Mouse (Mus musculus) heart, embryonic 12.5 days (tissue): ENCODE measurements around the gene Mcm2. TPM values are rescaled to one million over a fixed set of nuclear protein-coding genes. Genes with fewer than 3 reads are reported as not detected.

ENCODE experiments used
- ATAC-seq: fragments of 200-750 bp; cut with Nextera tagmentation; 2 replicates; pipeline ENCODE4 v1.8.0; 2017; ENCODE audit warnings: moderate TSS enrichment, moderate library complexity; ENCODE audit not compliant: insufficient number of reproducible peaks, low FRiP score
- H3K27ac ChIP-seq: fragments of 300-500 bp; sonication (generic); 2 replicates; pipeline ENCODE4 v1.5.1; 2016; ENCODE audit warnings: mild to moderate bottlenecking, moderate library complexity; ENCODE audit not compliant: poor library complexity, severe bottlenecking
- H3K27me3 ChIP-seq: fragments of 300-500 bp; sonication (generic); replicated peaks from 2 replicates; pipeline ENCODE4 v1.6.1; 2016; ENCODE audit warnings: mild to moderate bottlenecking, moderate library complexity
- H3K36me3 ChIP-seq: fragments of 300-500 bp; sonication (generic); 2 replicates; pipeline ENCODE4 v1.6.1; 2016; ENCODE audit warnings: mild to moderate bottlenecking, moderate library complexity
- H3K4me1 ChIP-seq: fragments of 300-500 bp; sonication (generic); replicated peaks from 2 replicates; pipeline ENCODE4 v1.6.1; 2016; ENCODE audit warnings: mild to moderate bottlenecking
- H3K4me2 ChIP-seq: fragments of 300-500 bp; sonication (generic); 2 replicates; pipeline ENCODE4 v1.6.1; 2016; ENCODE audit warnings: mild to moderate bottlenecking, moderate library complexity
- H3K4me3 ChIP-seq: fragments of 300-500 bp; sonication (generic); 2 replicates; pipeline ENCODE4 v1.5.1; 2016; ENCODE audit warnings: mild to moderate bottlenecking
- H3K9ac ChIP-seq: fragments of 300-500 bp; sonication (generic); 2 replicates; pipeline ENCODE4 v1.6.1; 2016; ENCODE audit warnings: mild to moderate bottlenecking, moderate library complexity
- H3K9me3 ChIP-seq: fragments of 300-500 bp; sonication (generic); replicated peaks from 2 replicates; pipeline ENCODE4 v1.6.1; 2016; ENCODE audit warnings: mild to moderate bottlenecking, moderate library complexity
- whole genome bisulfite sequencing: fragments of 180-500 bp; shearing (Covaris S2); methylation state at CpG from one replicate; pipeline ENCODE4 v1.1.7; 2016; 5-methylcytosine and 5-hydroxymethylcytosine counted together
- polyA plus RNA-seq: library from polyadenylated mRNA; unstranded; fragments of >200 nt; fragmentation: Nextera tagmentation; extraction: Ambion mirVana; gene quantifications from 2 replicates; pipeline ENCODE4 v1.2.1, GENCODE M21; 2016

Gene Mcm2
- polyA plus RNA-seq, 1 experiment from 2014 or later, result 130 TPM

DNA sequence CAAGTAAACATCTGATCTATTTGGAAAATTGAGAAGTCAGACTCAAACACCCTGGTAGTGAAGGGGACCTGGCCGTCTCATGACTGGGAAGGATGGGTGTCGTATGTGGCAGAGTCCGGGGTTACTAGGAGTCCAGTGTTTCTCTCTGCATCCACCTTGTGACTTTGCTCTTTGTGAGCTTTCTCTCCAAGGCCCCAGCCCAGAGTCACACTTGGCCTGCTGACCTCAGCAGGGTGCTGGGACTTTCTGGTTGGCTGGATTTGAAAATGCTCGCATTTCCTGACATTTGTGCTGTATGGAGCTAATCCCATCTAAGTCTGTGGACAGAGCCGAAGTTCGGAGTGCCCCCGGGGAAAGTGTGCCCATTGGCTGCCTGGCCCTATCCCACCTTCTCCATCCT, 6.5 kb upstream of the Mcm2 start:
- Histone ChIP-seq H3K9me3 (no peaks in the 10 kb centered on the region), H3K36me3 (peaks cover 22% of the 10 kb centered on the region), H3K27ac (no peak overlapping the region), H3K4me3 (no peak overlapping the region), H3K4me1 (peaks cover 52% of the 10 kb centered on the region), H3K27me3 (no peaks in the 10 kb centered on the region), H3K4me2 (no peak overlapping the region), H3K9ac (no peak overlapping the region)
- ATAC-seq, result no peak
- WGBS, result 84% methylated on average over 7 of the region's 7 CpGs

GRCm38 (mm10) chr6:88904456-88904974, 5.9 kb upstream of the Mcm2 start:
- Histone ChIP-seq H3K4me3 (no peak overlapping the region), H3K36me3 (peaks cover 17% of the 10 kb centered on the region), H3K4me1 (peaks cover 52% of the 10 kb centered on the region), H3K27me3 (no peaks in the 10 kb centered on the region), H3K9me3 (no peaks in the 10 kb centered on the region), H3K9ac (no peak overlapping the region), H3K4me2 (peak overlapping the region; percentile 94), H3K27ac (no peak overlapping the region)
- WGBS, result 80% methylated on average over 4 of the region's 4 CpGs
- no peak for ATAC-seq

DNA sequence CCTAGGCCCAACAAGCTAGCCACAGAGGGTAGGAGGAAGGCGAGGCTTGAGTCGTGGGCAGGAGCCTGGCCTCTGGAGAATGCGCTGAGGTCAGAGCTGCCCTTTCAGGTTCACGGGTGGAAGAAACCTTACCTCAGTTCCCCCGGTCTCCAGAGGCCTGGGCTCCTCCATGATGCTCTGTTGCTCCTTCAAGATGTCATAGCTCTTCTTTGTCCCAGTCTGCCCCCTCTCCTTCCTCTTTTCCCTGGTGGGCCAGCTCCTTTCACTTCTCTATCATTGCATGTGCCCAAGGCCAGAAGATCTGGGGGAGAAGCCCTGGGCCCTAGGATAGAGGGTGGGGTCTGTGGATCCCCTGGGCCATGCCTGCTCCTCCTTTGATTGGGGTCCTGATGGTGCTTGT, 5.1 kb upstream of the Mcm2 start:
- Histone ChIP-seq H3K4me2 (peak overlapping the region; percentile 94), H3K9ac (peak overlapping the region; percentile 83; the same call in 1 of the 2 replicates), H3K4me1 (peaks cover 58% of the 10 kb centered on the region), H3K9me3 (no peaks in the 10 kb centered on the region), H3K27me3 (no peaks in the 10 kb centered on the region), H3K4me3 (peak overlapping the region; percentile 74), H3K36me3 (peaks cover 10% of the 10 kb centered on the region), H3K27ac (no peak overlapping the region)
- WGBS, result 79% methylated on average over 5 of the region's 5 CpGs
- no peak for ATAC-seq

DNA sequence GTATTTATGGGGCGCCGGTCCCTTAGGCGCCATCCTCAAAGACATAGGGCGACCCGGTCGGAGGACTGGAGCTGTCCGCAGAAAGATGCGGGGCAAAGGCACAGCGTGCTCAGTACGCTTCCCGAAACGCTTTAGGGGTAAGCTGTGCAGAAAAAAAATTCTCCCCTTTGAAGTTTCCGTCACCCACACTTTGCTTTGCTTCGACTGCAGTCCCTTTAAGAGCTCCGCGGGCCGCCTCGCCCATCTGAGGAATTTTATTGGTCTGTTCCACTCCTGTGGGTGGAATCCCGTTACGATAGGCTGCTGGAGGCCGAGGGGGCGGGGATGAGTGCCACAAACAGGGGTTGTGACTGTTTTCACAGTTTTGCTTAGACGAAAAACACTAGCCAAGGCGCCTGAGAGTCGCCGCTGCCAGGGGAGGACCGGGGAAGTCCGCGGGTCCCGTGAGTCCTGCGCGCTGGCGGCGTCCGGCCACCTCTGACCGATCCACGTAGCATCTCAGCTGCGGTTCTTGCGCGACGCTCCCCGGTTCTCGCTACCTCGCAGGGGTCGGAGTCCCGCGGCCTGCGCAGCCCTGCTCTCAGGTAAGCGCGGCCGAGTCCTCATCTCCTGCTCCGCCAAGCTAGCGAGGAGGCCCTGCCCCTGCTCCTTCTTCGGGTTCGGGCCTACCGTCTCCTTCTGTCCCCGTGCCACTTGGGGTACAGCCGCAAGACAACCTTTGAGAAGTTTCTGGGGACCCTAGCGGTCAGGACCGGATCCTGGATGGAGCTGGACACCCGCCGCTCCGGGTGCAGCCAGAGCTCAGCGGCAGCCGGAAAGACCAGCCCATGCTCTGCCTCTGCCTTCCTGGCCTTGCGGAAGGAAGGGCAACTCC, 3.6 kb upstream of the Mcm2 start, which contains the start of gene Tpra1:
Gene Tpra1, plus strand, starts transcription at position 305 of the 874 bp plus-strand sequence.
- Histone ChIP-seq H3K36me3 (0 out of 2 replicates have a peak, but pooled peaks cover 2% of the 10 kb centered on the region), H3K9me3 (no peaks in the 10 kb centered on the region), H3K27me3 (no peaks in the 10 kb centered on the region), H3K4me2 (peak within 1 kb of the TSS; percentile 94), H3K9ac (peak within 1 kb of the TSS; percentile 83), H3K4me1 (peaks cover 62% of the 10 kb centered on the region), H3K4me3 (peak within 1 kb of the TSS; percentile 74), H3K27ac (peak within 1 kb of the TSS; percentile 92)
- peak; percentile 89 for ATAC-seq
- under 1% methylated on average over 66 of the region's 66 CpGs for WGBS

DNA sequence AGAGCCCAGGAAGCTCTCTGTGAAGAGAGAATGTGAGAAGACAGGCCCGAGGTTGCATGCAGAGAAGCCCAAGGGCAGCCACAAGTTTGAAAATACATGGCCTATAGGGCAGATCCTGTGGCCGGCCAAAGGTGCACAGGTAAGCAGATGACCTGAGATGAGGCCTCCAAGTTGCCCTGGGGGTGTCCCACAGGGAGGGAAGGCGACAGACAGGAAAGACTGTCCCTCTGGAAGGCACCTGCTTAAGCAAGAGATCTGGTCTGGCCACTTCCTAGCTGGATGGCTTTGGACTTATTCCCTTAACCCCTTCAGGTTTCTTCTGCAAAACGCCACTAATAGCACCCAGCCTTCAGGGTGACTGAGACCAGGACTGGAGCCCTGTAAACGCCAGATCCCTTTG, 2.9 kb upstream of the Mcm2 start:
- peaks cover 62% of the 10 kb centered on the region for H3K4me1 ChIP-seq
- peaks cover 9% of the 10 kb centered on the region for H3K36me3 ChIP-seq
- H3K4me3 ChIP-seq, result peak overlapping the region; percentile 74
- peak overlapping the region; percentile 82 for H3K27ac ChIP-seq
- H3K9ac ChIP-seq, result peak overlapping the region; percentile 81
- H3K4me2 ChIP-seq, result peak overlapping the region; percentile 94
- 9% methylated on average over 5 of the region's 5 CpGs for WGBS
- H3K27me3 ChIP-seq, result no peaks in the 10 kb centered on the region
- no peaks in the 10 kb centered on the region for H3K9me3 ChIP-seq
- ATAC-seq, result 0 out of 2 replicates have a peak, but pooled peaks have one; percentile 1

- 90% methylated on average over 2 of the region's 2 CpGs for WGBS
- Histone ChIP-seq H3K9me3 (no peaks in the 10 kb centered on the region), H3K36me3 (peaks cover 27% of the 10 kb centered on the region), H3K4me2 (no peak overlapping the region), H3K9ac (0 out of 2 replicates have a peak overlapping the region, but pooled peaks have one; percentile 15), H3K27ac (no peak overlapping the region), H3K27me3 (no peaks in the 10 kb centered on the region), H3K4me1 (peaks cover 56% of the 10 kb centered on the region), H3K4me3 (no peak overlapping the region)
- no peak for ATAC-seq
Observed at GRCm38 (mm10) chr6:88899628-88900027, 1.0 kb upstream of the Mcm2 start.

DNA sequence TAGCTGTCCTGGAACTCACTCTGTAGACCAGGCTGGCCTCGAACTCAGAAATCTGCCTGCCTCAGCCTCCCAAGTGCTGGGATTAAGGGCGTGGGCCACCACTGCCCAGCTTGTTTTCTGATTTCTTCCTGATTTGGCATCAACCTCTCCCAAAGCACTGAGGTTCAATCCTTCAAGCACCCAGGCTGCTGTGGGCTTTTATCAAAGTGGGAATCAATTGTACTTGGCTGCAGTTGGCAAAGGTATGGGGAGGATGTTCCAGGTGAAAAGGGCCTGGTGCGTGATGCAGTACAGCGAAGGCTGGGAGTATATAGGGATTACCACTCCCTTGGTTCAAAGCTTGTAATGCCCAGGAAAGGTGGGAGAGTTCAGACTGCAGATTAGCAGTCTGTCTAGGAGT, 506 bp upstream of the Mcm2 start:
- peak overlapping the region; percentile 79; the same call in 1 of the 2 replicates for H3K4me3 ChIP-seq
- WGBS, result 54% methylated on average over 4 of the region's 4 CpGs
- H3K4me1 ChIP-seq, result peaks cover 51% of the 10 kb centered on the region
- no peak overlapping the region for H3K9ac ChIP-seq
- no peaks in the 10 kb centered on the region for H3K9me3 ChIP-seq
- H3K4me2 ChIP-seq, result peak overlapping the region; percentile 90
- H3K27ac ChIP-seq, result no peak overlapping the region
- H3K27me3 ChIP-seq, result no peaks in the 10 kb centered on the region
- H3K36me3 ChIP-seq, result peaks cover 32% of the 10 kb centered on the region
- no peak for ATAC-seq

GRCm38 (mm10) chr6:88897246-88897645, 1.3 kb downstream of the Mcm2 start:
- 54% methylated on average over 7 of the region's 7 CpGs for WGBS
- ATAC-seq, result no peak
- Histone ChIP-seq H3K36me3 (peaks cover 50% of the 10 kb centered on the region), H3K4me2 (peak overlapping the region; percentile 90), H3K4me3 (peak overlapping the region; percentile 79), H3K9ac (peak overlapping the region; percentile 69), H3K9me3 (no peaks in the 10 kb centered on the region), H3K27me3 (no peaks in the 10 kb centered on the region), H3K27ac (0 out of 2 replicates have a peak overlapping the region, but pooled peaks have one; percentile 36), H3K4me1 (peaks cover 37% of the 10 kb centered on the region)

DNA sequence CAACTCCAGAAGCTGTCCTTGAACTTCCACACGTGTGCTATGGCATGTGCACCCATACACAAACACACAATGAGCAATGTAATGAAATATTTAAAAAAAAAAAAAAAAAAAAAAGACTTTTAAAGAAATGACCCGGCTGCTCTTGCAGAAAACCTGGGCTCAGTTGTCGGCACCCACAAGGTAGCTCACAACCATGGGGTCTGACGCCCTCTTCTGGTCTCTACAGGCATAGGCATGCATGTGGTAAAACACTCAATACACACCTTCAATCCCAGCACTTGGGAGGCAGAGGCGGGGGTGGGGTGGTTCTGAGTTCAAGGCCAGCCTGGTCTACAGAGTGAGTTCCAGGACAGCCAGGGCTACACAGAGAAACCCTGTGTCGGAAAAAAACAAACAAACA, 2.6 kb downstream of the Mcm2 start:
- no peak for ATAC-seq
- Histone ChIP-seq H3K9me3 (no peaks in the 10 kb centered on the region), H3K36me3 (peaks cover 63% of the 10 kb centered on the region), H3K4me1 (peaks cover 31% of the 10 kb centered on the region), H3K9ac (no peak overlapping the region), H3K27me3 (no peaks in the 10 kb centered on the region), H3K4me3 (no peak overlapping the region), H3K4me2 (no peak overlapping the region), H3K27ac (no peak overlapping the region)
- WGBS, result 83% methylated on average over 6 of the region's 6 CpGs

DNA sequence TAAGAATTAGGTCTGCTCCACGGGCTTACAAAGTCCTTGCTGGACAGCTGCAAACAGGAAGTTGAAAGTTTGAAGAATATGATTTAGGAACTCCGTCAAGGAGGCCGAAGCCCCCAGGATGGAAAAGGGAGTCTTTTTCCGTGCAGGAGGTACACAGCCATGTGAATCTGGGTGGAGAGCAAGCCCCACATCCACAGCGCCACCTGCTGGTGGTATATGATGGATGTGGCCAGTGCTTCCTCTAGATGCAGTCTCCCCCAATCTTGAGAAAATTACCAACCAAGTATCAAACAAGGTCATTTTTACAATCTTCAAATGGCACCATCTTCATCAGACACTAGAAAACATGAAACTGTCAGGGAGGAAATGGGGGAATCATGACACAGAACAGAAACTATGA, 5.0 kb downstream of the Mcm2 start:
- WGBS, result 59% methylated on average over 5 of the region's 5 CpGs
- H3K36me3 ChIP-seq, result peaks cover 87% of the 10 kb centered on the region

GRCm38 (mm10) chr6:88890832-88891231, 7.7 kb downstream of the Mcm2 start:
- H3K36me3 ChIP-seq, result peaks cover 98% of the 10 kb centered on the region
- 83% methylated on average over 7 of the region's 7 CpGs for WGBS
- H3K4me1 ChIP-seq, result peaks cover 5% of the 10 kb centered on the region; the same call in 1 of the 2 replicates
- ATAC-seq, result no peak
- no peaks in the 10 kb centered on the region for H3K9me3 ChIP-seq
- H3K27me3 ChIP-seq, result no peaks in the 10 kb centered on the region
- no peak overlapping the region for H3K27ac ChIP-seq
- no peak overlapping the region for H3K4me2 ChIP-seq
- no peak overlapping the region for H3K9ac ChIP-seq
- H3K4me3 ChIP-seq, result no peak overlapping the region

More for the DNA sequence above, 5.0 kb downstream of the Mcm2 start:
- Histone ChIP-seq H3K9me3 (no peaks in the 10 kb centered on the region), H3K4me2 (no peak overlapping the region), H3K9ac (no peak overlapping the region), H3K4me1 (peaks cover 23% of the 10 kb centered on the region), H3K27ac (no peak overlapping the region), H3K27me3 (no peaks in the 10 kb centered on the region), H3K4me3 (no peak overlapping the region)
- no peak for ATAC-seq
